Comparison of ENCODE assay signal across 10 mouse cellular contexts in genomic region chr5:84281290-84282017, GRCm38 (mm10).
DNase-seq lines count a peak whose midpoint lies in the region; ATAC-seq and TF ChIP-seq lines count a peak whose summit lies in the region.
"Had no signal": no experiment of that assay in that cellular context is flagged by ENCODE, and none has a peak within 500 bp of the region (broad histone marks: within the 10 kb centered on the region; RNA-seq: fewer than 3 reads in every experiment).

No protein-coding gene starts in this region.

- H3K4me2 ChIP-seq in hindbrain, embryonic 13.5 days: peak overlapping the region; percentile 40
- H3K4me2 ChIP-seq in neural tube, embryonic 12.5 days (replicated peaks): peak overlapping the region; percentile 48
- H3K4me2 ChIP-seq in intestine, postnatal 0 days (replicated peaks; ENCODE audit: low read depth): no peak overlapping the region
- H3K4me2 ChIP-seq: liver, embryonic 11.5 days had no signal

- intact Hi-C loops in heart, postnatal 36 days (cut with DNase I): no loop called here

- no peaks in the 10 kb centered on the region for H3K9me3 ChIP-seq in hindbrain, embryonic 13.5 days
- H3K9me3 ChIP-seq in neural tube, embryonic 12.5 days: no peaks in the 10 kb centered on the region
- H3K9me3 ChIP-seq in intestine, postnatal 0 days (ENCODE audit: control insufficient read depth): no peaks in the 10 kb centered on the region

- H3K27me3 ChIP-seq in hindbrain, embryonic 13.5 days: peaks cover 5% of the 10 kb centered on the region; the same call in 1 of the 2 replicates
- 0 out of 2 replicates have a peak, but pooled peaks cover 8% of the 10 kb centered on the region for H3K27me3 ChIP-seq in neural tube, embryonic 12.5 days (replicated peaks)
- no peaks in the 10 kb centered on the region for H3K27me3 ChIP-seq in intestine, postnatal 0 days (replicated peaks; ENCODE audit: control insufficient read depth, insufficient read depth, low read length)

- no peak overlapping the region for H3K9ac ChIP-seq in hindbrain, embryonic 13.5 days
- no peak overlapping the region for H3K9ac ChIP-seq in neural tube, embryonic 12.5 days
- H3K9ac ChIP-seq in intestine, postnatal 0 days (ENCODE audit: low read depth, low read length): no peak overlapping the region

- TF ChIP-seq CTCF in intestine, postnatal 0 days (IDR thresholded peaks at IDR 0.05; ENCODE audit: low read depth): no peak

- peak overlapping the region; percentile 58; the same call in 1 of the 2 replicates for H3K27ac ChIP-seq in hindbrain, embryonic 13.5 days
- H3K27ac ChIP-seq in neural tube, embryonic 12.5 days: no peak overlapping the region
- H3K27ac ChIP-seq in intestine, postnatal 0 days (ENCODE audit: low read depth, low read length): no peak overlapping the region

- 32% methylated on average over 22 of the region's 22 CpGs for WGBS in hindbrain, embryonic 13.5 days
- WGBS in neural tube, embryonic 12.5 days: 29% methylated on average over 22 of the region's 22 CpGs
- WGBS in intestine, postnatal 0 days: 88% methylated on average over 22 of the region's 22 CpGs

- DNase-seq in heart, adult 11 months: peak; percentile 55
- DNase-seq in heart, postnatal 36 days: no peak
- peak; percentile 47 for DNase-seq in embryo, embryonic 11 days
- DNase-seq in heart, postnatal 4 days: no peak
- DNase-seq in adrenal gland, postnatal 10 days: no peak

- H3K36me3 ChIP-seq in hindbrain, embryonic 13.5 days: no peaks in the 10 kb centered on the region
- no peaks in the 10 kb centered on the region for H3K36me3 ChIP-seq in neural tube, embryonic 12.5 days
- H3K36me3 ChIP-seq in intestine, postnatal 0 days (ENCODE audit: control insufficient read depth, insufficient read depth): no peaks in the 10 kb centered on the region

- H3K4me3 ChIP-seq in hindbrain, embryonic 13.5 days: peak overlapping the region; percentile 18; the same call in 1 of the 2 replicates
- no peak overlapping the region for H3K4me3 ChIP-seq in neural tube, embryonic 12.5 days
- H3K4me3 ChIP-seq in intestine, postnatal 0 days (ENCODE audit: low read depth, low read length): no peak overlapping the region
- H3K4me3 ChIP-seq: erythroblast, embryonic 14.5 days had no signal

- peak; percentile 70 for ATAC-seq in hindbrain, embryonic 13.5 days (ENCODE audit: low FRiP score)
- peak; percentile 89 for ATAC-seq in neural tube, embryonic 12.5 days (ENCODE audit: low FRiP score, low read depth)
- no peak for ATAC-seq in intestine, postnatal 0 days

- H3K4me1 ChIP-seq in hindbrain, embryonic 13.5 days (replicated peaks): peaks cover 8% of the 10 kb centered on the region
- H3K4me1 ChIP-seq in neural tube, embryonic 12.5 days: no peaks in the 10 kb centered on the region
- H3K4me1 ChIP-seq in intestine, postnatal 0 days (replicated peaks; ENCODE audit: control insufficient read depth, insufficient read depth, low read length): no peaks in the 10 kb centered on the region

Comparison
In these comparisons a context has a peak if more than half of its experiments do, and no peak if none do; other contexts are left out.
1. DNase-seq: peak in heart, adult 11 months (single experiment) and embryo, embryonic 11 days (single experiment); none in heart, postnatal 36 days (0 of 2), heart, postnatal 4 days (single experiment) and adrenal gland, postnatal 10 days (single experiment).